Mouse (Mus musculus): Measurements from ENCODE around the gene Atf7. TPM values are rescaled to one million over a fixed set of nuclear protein-coding genes. Genes with fewer than 3 reads are reported as not detected.

The Atf7 gene
- total and polyA plus RNA-seq, 3 experiments, result 6.7 to 31.9 (median 8.6) TPM

DNA sequence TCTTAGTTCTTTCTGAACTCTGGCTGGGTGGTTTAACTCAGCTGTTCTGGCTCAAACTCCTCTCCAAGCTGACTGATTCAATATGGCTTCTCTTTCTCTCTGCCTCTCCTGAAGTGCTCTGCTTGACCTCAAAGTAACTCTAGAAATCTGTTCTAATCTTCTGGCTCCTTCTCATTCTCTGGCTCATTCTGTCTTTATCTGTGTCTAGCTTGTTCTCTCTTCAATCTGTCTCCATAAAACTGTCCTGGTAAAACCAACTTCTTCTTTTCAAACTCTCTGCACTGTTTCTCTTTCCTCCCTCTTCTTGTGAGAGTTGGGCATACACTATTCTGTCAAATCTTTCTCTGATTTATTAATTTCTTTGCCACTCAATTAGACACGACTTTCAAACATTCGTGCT is 57.4 kb downstream of the Atf7 start:
- H3K4me3 ChIP-seq (replicated peaks in 1 of 3; ENCODE audit: low read depth in 2 of 3, low read length in 2 of 3, poor library complexity in 1 of 3), result no peak overlapping the region
- dilution Hi-C loops (cut with MboI; ENCODE audit: extremely low pct_ligation_motif_present, extremely low pct_unique_long_range_greater_than_20kb, low sequenced_read_pairs), result no loop called here
- no peaks in the 10 kb centered on the region for H3K27me3 ChIP-seq (replicated peaks)
- H3K4me1 ChIP-seq (ENCODE audit: control insufficient read depth in 1 of 2, insufficient read depth in 2 of 2), result no peaks in the 10 kb centered on the region
- no peak overlapping the region for H3K4me2 ChIP-seq (ENCODE audit: insufficient read depth, low read depth, poor library complexity, severe bottlenecking)
- in situ Hi-C loops (cut with MboI; ENCODE audit: low pct_ligation_motif_present, low pct_unique_long_range_greater_than_20kb, low sequenced_read_pairs), result no loop called here
- H3K9me3 ChIP-seq (replicated peaks; ENCODE audit: low read length), result no peaks in the 10 kb centered on the region
- no peak overlapping the region for H3K27ac ChIP-seq (ENCODE audit: insufficient read depth, low read depth)
- H3K79me2 ChIP-seq (replicated peaks; ENCODE audit: control insufficient read depth, extremely low read depth, insufficient read depth, poor library complexity, severe bottlenecking), result no peaks in the 10 kb centered on the region
- no peak for DNase-seq (ENCODE audit: extremely low read depth)
- H3K36me3 ChIP-seq (replicated peaks in 1 of 2; ENCODE audit: control insufficient read depth in 1 of 2, insufficient read depth in 1 of 2, low read length in 1 of 2), result peaks cover 0 to 20% of the 10 kb centered on the region in 2 experiments
- H3K9ac ChIP-seq (ENCODE audit: insufficient read depth, low read depth), result no peak overlapping the region
- TF ChIP-seq USF1 (IDR thresholded peaks at IDR 0.05; ENCODE audit: low read depth, low read length) (no peak), MXI1 (IDR thresholded peaks at IDR 0.05; ENCODE audit: low read depth, low read length) (no peak), GABPA (IDR thresholded peaks at IDR 0.05; ENCODE audit: insufficient replicate concordance, low read depth, low read length) (no peak), ELF1 (IDR thresholded peaks at IDR 0.05; ENCODE audit: low read depth, low read length) (no peak), CHD2 (IDR thresholded peaks at IDR 0.05; ENCODE audit: low read length) (no peak)

DNA sequence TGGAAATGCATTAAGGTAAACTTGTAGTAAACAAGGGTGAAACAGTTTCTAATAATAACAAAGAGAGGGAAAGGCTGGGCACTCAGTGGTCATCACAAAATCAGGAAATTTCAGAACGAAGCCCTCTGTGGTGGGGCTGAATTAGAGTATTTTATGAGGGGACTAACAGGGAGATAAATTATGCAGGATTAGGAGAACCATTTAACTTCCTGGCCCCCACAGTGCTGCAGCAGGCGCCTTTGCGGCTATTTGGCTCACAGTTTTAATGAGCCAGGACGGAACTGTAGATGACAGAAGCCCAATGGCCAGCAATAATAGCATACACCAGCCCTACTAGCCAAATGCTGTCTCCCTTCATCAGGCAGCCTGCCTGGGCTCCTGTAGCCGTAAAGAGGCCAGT is 61.6 kb downstream of the Atf7 start:
- Histone ChIP-seq H3K9me3 (replicated peaks; ENCODE audit: low read length) (no peaks in the 10 kb centered on the region), H3K36me3 (replicated peaks in 1 of 2; ENCODE audit: control insufficient read depth in 1 of 2, insufficient read depth in 1 of 2, low read length in 1 of 2) (peaks cover 12 to 35% of the 10 kb centered on the region in 2 experiments), H3K27ac (ENCODE audit: insufficient read depth, low read depth) (no peak overlapping the region), H3K27me3 (replicated peaks) (no peaks in the 10 kb centered on the region), H3K4me1 (ENCODE audit: control insufficient read depth in 1 of 2, insufficient read depth in 2 of 2) (no peaks in the 10 kb centered on the region), H3K4me2 (ENCODE audit: insufficient read depth, low read depth, poor library complexity, severe bottlenecking) (no peak overlapping the region), H3K9ac (ENCODE audit: insufficient read depth, low read depth) (no peak overlapping the region), H3K4me3 (replicated peaks in 1 of 3; ENCODE audit: low read depth in 2 of 3, low read length in 2 of 3, poor library complexity in 1 of 3) (no peak overlapping the region), H3K79me2 (replicated peaks; ENCODE audit: control insufficient read depth, extremely low read depth, insufficient read depth, poor library complexity, severe bottlenecking) (no peaks in the 10 kb centered on the region)
- TF ChIP-seq CHD2 (IDR thresholded peaks at IDR 0.05; ENCODE audit: low read length) (no peak), IRF4 (IDR thresholded peaks at IDR 0.05; ENCODE audit: low read depth, low read length) (no peak), JUN (IDR thresholded peaks at IDR 0.05; ENCODE audit: insufficient read depth, low read depth, low read length) (no peak), ELF1 (IDR thresholded peaks at IDR 0.05; ENCODE audit: low read depth, low read length) (no peak), RCOR1 (conservative IDR thresholded peaks at IDR 0.05; ENCODE audit: low read depth, low read length) (no peak), PAX5 (IDR thresholded peaks at IDR 0.05; ENCODE audit: low read length) (no peak), ZMIZ1 (IDR thresholded peaks at IDR 0.05; ENCODE audit: low read depth, low read length) (no peak), E2F4 (IDR thresholded peaks at IDR 0.05; ENCODE audit: insufficient replicate concordance, low read depth, low read length) (no peak), ZC3H11A (IDR thresholded peaks at IDR 0.05; ENCODE audit: low read depth, low read length) (no peak), NELFE (IDR thresholded peaks at IDR 0.05; ENCODE audit: low read depth, low read length) (no peak), MAX (IDR thresholded peaks at IDR 0.05; ENCODE audit: low read length) (no peak), KAT2A (IDR thresholded peaks at IDR 0.05; ENCODE audit: insufficient replicate concordance, low read length) (no peak), TCF12 (IDR thresholded peaks at IDR 0.05; ENCODE audit: low read depth, low read length) (no peak)
- DNase-seq (ENCODE audit: extremely low read depth), result no peak
- dilution Hi-C loops (cut with MboI; ENCODE audit: extremely low pct_ligation_motif_present, extremely low pct_unique_long_range_greater_than_20kb, low sequenced_read_pairs), result no loop called here
- in situ Hi-C loops (cut with MboI; ENCODE audit: low pct_ligation_motif_present, low pct_unique_long_range_greater_than_20kb, low sequenced_read_pairs), result no loop called here

Measured in CH12.LX (cell line).